Mouse (Mus musculus) layer of hippocampus, adult 8-10 months (tissue): ENCODE measurements around the gene Gzmb. TPM values are rescaled to one million over a fixed set of nuclear protein-coding genes. Genes with fewer than 3 reads are reported as not detected.
"Not testable (repeated sequence)": the region's sequence is repeated elsewhere in the genome, so short reads cannot be mapped to it uniquely, and the experiment has no call there.

Source experiments
- DNase-seq, 2 experiments: peaks; one replicate each; pipeline ENCODE4 v3.0.0; 2022; ENCODE audit warnings: low spot score in 2 of 2
- total RNA-seq, 4 experiments: library from RNA; stranded (reverse); gene quantifications; 2 replicates each; pipeline ENCODE4 v1.2.4; 2022

Gene Gzmb
- not detected for total RNA-seq

- no peak for DNase-seq
Measured at GRCm38 (mm10) chr14:56262153-56262552, at the start of gene Gzmb. Gene Gzmb, minus strand, starts transcription at chr14:56262260.

GRCm38 (mm10) chr14:56311801-56312200 is 49.7 kb upstream of the Gzmb start:
- DNase-seq: not testable (repeated sequence)

GRCm38 (mm10) chr14:56310238-56310637 is 48.2 kb upstream of the Gzmb start:
- DNase-seq: no peak

- no peak for DNase-seq
Measured at GRCm38 (mm10) chr14:56304149-56304548, 42.1 kb upstream of the Gzmb start.

- DNase-seq: no peak
Measured at GRCm38 (mm10) chr14:56303506-56304025, 41.5 kb upstream of the Gzmb start.

- DNase-seq: no peak
Measured at GRCm38 (mm10) chr14:56302091-56302490, 40.0 kb upstream of the Gzmb start.

- DNase-seq: no peak
Measured at GRCm38 (mm10) chr14:56296786-56297185, 34.7 kb upstream of the Gzmb start.

- DNase-seq: no peak
Measured at GRCm38 (mm10) chr14:56296106-56296505, 34.0 kb upstream of the Gzmb start.

- no peak for DNase-seq
Measured at GRCm38 (mm10) chr14:56293146-56293545, 31.1 kb upstream of the Gzmb start.

- DNase-seq: no peak
Measured at GRCm38 (mm10) chr14:56288651-56289050, 26.6 kb upstream of the Gzmb start.

GRCm38 (mm10) chr14:56287806-56288205 is 25.7 kb upstream of the Gzmb start:
- DNase-seq: no peak

- no peak for DNase-seq
Measured at GRCm38 (mm10) chr14:56284356-56285325, 22.6 kb upstream of the Gzmb start.

GRCm38 (mm10) chr14:56283816-56284215 is 21.8 kb upstream of the Gzmb start:
- no peak for DNase-seq

GRCm38 (mm10) chr14:56281090-56281489 is 19.0 kb upstream of the Gzmb start:
- DNase-seq: no peak

GRCm38 (mm10) chr14:56278691-56279090 is 16.6 kb upstream of the Gzmb start:
- DNase-seq: not testable (repeated sequence)

- DNase-seq: not testable (repeated sequence)
Measured at GRCm38 (mm10) chr14:56276096-56276495, 14.0 kb upstream of the Gzmb start.

- no peak for DNase-seq
Measured at GRCm38 (mm10) chr14:56266109-56266508, 4.0 kb upstream of the Gzmb start.

GRCm38 (mm10) chr14:56240409-56240808 is 21.7 kb downstream of the Gzmb start:
- DNase-seq: no peak

- DNase-seq: no peak
Measured at GRCm38 (mm10) chr14:56234556-56234955, 27.5 kb downstream of the Gzmb start, which contains the start of gene Gzmc. Gene Gzmc, minus strand, starts transcription at chr14:56234656.

GRCm38 (mm10) chr14:56211317-56211716 is 50.7 kb downstream of the Gzmb start, which contains the start of gene Gzmf:
Gene Gzmf, minus strand, starts transcription at chr14:56211417.
- DNase-seq: no peak
